Mouse (Mus musculus) spleen, adult 2 months (tissue): ENCODE measurements around the gene Cdcp2.

Experiments used
- CTCF ChIP-seq: fragments of 200-500 bp; IDR thresholded peaks from 2 replicates; pipeline ENCODE4 v1.5.1; 2011; ENCODE audit warnings: mild to moderate bottlenecking, inconsistent platforms; ENCODE audit not compliant: insufficient read depth, insufficient read length, insufficient replicate concordance; ENCODE audit errors: extremely low read depth
- POLR2A ChIP-seq: fragments of 200-500 bp; IDR thresholded peaks from 2 replicates; pipeline ENCODE4 v1.6.1; 2011; ENCODE audit warnings: low read depth, low read length, inconsistent platforms

DNA sequence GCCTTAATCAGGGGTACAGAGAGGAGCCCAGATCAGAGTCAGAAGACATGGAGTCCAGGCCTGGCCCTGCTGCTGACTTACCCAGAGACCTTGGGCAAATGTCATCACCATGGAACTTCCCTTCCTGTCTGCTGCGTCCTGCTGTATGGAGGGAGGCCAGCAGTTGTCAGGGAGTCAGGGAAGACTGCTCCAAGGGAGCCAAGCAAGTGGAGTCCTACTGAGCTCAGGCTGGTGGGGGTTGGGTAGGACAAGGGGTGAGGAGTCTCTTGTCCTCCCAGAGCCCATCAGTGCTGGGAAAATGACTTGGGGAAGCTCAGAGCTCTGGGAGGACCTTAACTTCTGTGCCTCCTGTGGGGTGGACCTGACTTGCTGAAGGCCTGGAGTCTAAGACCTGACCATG lies 12.3 kb upstream of the Cdcp2 start:
- TF ChIP-seq CTCF = no peak
- TF ChIP-seq POLR2A = no peak
